Mouse (Mus musculus) brain, adult 2 months (tissue): ENCODE data around the gene Plpp4.

ENCODE experiments used
- DNase-seq: peaks from one replicate; pipeline ENCODE4 v3.0.0; 2011; ENCODE audit warnings: low read depth, low spot score

Plpp4 gene

DNA sequence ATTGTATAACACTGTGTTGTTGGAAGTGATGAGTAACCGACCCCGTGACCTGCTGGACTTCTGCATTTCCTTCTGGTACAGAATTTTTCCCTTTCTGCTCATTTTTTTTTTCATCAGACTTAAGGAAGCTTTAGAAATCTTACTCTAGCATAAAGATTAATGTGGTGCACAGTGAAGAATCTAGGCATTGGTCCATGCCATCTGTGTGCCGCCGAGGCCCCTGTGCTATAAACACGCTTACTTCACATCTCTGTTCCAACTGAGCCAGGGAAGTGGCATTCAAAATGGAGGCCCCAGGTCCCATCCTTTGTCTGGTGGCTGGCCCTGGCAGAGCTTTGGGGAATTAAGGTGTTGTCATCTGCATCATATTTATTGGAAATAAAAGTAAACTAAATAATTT is 44.8 kb downstream of the Plpp4 start:
- DNase-seq, result peak; percentile 40

DNA sequence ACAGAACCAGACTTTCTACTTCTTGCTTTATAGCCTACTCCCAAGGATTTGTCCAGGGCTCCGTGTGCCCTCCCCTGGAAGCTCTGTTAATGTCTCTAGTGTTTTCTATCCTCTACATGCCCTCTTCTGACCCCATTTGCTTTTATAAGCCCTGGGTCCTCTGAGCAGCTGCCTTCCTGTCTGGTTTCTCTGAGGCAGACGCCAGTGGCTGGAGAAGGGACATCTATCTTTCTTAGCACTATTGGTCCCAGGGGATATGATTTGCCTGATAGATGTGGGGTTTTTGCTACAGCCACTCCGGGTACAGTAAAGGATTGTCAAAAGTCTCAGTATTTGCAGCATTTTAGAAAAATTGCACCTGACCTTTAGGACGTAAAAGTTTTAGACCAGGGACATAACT is 46.5 kb downstream of the Plpp4 start:
- DNase-seq, result no peak

DNA sequence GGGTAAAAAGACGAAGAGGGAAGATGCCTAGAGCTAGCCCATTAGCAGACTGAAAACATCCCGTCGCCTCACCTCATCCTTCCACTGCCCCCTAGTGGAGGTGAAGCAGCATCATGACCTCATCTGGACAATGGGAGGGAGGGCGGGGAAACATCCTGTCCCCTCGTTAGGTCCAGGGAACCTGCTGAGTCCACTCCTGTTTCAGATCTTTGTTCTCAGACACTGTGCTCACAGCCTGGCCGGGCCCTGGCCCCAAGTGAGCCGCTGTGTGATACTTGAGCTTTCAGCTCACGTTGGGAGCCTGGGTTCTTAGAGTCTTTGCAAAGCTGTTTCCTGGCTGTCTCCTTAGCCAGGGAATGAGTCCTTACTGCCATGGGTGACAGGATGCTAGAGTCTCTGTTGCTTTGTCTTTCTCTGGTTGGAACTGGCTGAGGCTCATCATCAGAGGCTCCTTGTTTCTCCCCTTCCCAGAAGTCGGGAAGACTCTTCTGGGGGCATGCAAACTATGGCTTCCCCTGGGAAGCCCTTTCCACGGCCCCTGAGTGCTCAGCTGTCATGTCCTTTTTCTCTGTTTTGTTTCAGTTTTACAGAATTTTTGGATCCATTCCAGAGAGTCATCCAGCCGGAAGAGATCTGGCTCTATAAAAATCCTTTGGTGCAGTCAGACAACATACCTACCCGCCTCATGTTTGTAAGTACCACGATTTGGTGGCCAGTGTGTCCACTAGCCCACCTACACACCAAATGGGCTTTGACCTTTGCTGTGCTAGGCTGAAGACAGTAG is 50.4 kb downstream of the Plpp4 start:
- peak; percentile 38 for DNase-seq

DNA sequence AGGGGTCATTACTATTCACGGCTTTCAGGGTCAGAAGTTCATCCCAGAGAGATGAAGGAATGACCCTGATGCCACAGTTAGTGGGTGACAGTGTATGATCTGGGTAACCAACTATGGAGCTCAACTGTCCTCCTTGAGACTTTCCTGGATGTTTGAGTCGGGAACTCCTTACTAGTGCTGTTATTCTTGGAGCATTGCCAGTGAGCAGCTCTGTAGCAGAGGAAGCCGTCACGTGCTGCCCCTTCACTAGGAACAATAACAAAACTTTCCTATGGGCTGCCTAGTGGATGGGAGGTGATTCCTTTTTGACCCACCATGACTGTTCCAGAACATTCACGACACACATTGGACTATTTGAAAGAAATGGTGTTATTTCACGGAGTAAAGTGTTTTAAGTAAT is 51.8 kb downstream of the Plpp4 start:
- DNase-seq, result no peak

DNA sequence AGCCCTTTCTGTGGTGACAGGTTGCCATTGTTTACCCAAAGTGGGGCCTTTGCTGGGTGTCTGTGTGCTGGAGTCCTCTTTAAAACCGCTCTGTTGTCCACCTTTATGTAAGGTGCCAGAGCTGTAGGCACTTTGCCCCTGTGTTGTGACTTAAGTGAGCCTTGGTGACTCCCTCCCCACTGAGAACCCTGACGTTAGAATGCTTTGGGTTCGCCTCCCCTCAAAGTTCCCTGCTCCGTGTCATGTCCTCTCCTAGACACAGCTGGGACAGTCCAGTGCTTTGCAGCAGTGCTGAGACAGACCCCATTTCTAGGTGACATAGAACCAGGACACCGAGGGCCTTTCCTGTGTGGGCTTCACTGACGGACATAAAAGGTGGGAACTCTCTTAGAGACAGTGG is 55.7 kb downstream of the Plpp4 start:
- no peak for DNase-seq

DNA sequence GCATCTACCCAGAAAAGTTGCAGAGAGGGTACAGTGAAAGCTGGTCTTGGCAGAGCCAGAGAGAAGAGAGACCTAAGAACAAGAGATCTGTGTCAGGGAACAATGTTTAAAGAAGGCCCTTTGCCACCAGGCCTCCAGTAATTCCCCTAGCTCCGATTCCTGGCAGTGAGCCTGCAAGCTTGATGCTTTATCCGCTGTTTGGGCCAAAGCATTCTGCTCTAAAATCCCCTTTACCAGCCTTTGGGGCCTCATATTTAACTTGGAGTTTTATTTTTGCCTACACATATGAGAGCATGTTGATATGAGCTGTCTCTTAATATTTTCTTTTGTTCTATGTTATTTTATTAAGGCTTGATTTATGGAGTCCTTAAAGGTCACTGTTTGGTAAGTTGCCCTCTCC is 57.1 kb downstream of the Plpp4 start:
- DNase-seq, result peak; percentile 12

DNA sequence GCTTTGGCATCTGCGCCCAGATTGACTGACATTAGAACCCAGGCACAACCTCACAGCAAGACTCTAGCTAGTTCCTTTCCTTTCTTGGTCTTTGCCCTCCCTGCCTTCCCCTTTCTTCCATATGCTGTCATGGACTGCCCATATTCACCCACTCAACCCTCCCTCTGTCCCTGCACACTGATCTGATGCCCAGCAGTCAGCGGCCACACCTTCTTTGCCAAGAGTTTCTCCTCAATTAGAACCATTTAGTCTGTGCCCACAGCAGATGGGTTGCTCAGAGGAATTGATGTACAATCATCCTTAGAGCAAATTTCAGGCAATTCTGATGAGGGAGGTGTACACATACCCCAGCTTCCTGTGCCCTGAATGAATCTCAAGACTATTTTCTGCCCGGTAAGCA is 83.3 kb downstream of the Plpp4 start:
- no peak for DNase-seq

DNA sequence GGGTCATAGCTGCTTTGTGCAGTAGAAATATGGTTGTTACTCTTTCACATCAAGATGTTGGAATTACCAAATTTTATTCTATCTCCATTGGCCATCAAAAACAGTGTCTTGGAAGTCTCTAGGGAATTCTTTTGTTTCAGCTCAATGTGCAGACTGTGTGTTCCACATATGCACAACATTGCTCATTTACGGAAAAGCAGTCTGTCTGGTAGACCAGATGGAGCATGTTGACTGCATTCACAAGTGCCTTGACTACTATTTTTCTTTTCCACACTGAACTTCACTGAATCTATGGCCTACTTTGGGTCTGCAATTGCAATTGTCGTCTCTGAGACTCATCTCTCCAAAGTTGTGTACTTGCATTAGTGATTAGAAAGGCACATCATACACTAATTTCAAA is 98.7 kb downstream of the Plpp4 start:
- peak; percentile 43 for DNase-seq

DNA sequence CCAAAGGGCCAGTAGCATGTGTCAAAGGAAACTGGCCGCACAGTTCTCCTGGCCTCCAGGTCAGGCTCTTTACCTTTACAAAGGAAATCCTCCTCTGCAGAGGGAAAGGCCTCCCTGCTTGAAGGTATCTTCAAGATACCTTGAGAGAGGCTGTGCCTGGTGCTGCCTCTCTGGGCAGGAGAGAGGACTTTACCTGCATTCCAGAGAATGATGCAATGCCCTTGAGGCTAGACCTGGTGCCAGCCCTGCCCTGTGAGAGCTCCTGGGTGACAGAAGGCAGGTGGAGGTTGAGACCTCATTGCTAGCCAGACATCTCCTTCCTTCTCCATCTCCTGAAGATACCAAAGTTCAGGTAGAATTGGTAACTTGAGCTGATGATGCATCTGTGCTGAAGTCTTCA is 118.5 kb downstream of the Plpp4 start:
- DNase-seq, result no peak

DNA sequence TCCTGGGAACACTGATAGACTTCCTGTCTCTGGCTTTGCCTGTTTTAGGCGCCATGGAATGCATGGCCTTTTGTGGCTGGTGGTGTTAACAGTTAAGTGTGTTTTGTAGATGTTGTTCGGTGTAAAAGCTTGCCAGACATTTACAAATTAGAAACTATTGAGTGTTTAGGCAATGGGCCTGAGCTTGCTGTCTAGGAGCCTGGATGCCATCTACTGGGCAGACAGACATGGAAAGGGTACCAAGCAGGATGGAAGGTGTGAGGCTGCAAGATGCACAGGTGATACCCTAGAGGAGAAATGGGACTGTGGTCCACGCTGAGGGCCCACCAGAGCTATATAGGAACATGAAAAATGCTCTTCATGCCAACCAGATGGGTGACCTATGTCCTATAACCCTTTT is 128.3 kb downstream of the Plpp4 start:
- DNase-seq, result no peak

DNA sequence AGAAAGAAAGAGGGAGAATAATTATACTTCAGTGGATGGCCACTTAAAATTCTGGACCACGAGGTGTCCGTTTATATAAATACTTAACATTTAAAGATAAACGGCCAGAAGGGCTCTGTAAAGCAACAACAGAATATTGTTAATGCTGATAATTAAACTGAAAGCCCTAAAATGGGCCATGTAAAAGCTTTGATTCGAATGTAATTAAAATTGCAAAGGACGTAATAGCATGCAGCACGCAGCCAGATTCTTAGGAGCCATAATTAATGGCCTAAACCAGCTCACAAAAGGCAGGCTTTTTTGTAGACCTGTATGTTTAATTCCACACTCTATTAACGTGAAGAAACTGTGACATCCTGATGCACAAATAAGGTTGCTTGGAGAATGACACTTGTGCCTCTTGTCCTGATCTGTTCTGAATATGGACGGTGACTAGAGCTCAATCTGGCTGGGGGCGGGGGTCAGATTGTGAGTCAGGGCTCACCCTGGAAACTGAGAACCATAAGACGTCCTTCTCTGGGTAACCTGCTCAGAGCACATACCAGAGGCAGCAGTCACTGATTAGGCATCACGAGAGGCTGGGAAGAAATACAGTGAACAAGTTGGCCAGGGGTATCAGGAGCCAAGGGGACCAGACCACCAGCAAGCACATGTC is 136.1 kb downstream of the Plpp4 start:
- DNase-seq, result no peak

DNA sequence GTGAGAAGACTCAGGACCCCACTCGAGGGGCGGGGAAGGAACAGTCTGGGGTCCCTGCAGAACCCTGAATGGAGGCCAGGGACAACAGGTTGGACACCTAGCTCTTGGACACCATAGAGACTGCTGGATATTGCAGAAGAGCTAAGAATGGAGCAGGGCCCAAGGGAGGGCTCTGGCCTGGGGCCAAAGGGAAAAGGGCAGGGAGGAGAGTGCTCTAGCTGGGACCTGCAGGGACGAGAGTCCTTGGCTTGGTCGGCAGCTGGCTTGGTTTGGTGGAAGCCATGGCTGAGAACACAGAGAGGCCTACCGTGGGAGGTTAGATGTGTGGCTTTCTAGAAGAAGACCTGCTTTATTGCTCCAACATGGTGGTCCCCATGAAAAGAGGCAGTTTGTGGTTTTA is 139.7 kb downstream of the Plpp4 start:
- DNase-seq, result no peak

DNA sequence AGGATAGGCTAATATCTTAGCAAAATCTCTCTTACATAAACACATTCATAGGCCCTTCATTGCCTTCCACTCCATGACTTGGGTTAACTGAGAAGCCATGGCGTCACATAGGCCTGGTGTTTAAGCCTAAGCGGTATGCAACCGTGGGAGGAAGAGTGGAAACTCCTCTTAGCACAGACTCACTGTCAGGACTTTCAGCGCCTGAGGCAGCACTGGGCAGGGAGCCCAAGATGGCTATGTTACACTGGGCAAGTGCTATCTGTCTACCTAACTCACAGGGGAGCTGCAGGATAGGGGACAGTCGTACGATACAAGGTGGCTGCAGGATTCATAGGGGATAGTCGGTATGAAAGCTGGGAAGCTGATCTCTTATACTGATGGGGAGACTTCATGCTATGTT is 142.2 kb downstream of the Plpp4 start:
- DNase-seq, result peak; percentile 50

DNA sequence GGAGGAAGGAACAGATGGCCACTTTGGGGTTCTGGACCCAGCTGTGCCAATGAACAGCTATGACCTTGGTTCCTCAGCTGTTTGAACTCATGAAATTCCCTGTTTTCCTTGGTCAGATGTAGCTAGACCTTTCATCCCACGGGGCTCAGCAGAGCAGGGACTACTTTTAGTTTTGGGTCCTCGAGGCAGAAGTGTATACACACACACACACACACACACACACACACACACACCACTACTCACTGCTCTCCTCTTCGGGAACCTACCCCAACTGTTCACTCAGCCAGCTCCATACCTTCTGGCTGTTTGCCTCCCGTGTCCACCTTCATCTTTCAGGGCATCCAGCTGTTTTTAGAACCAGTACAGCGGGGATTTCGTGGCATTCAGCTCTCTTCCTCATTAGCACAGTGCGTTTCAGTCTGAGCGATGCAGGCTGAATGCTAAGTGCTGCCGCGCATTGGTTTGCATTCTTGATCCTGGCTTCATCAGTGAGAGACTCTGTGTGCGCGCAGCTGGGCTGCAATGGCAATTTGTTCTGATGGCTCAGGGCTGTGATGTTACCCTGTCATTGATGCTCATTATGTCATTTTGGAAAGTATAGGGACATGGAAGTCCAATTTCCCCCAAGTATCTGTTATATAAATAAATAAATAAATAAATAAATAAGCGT is 146.0 kb downstream of the Plpp4 start:
- peak; percentile 70 for DNase-seq

DNA sequence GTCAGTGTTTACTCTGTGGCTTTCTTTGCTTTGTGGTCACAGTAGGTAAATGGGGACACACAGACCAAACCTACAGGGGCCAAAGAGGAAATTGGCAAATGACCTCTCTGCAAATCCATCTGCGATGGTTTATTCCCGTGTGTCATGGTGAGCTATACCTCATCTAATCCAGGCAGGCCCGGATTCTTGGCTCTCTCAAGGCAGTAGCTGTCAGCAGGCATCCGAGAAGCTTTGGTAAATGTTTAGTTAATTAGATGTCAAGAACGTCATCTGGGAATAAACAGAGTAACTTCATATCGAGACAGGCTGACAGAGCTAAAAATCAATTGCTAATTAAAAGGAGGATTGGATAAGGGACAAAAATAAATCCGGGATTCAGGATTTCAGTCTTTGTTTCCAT is 149.2 kb downstream of the Plpp4 start:
- no peak for DNase-seq

DNA sequence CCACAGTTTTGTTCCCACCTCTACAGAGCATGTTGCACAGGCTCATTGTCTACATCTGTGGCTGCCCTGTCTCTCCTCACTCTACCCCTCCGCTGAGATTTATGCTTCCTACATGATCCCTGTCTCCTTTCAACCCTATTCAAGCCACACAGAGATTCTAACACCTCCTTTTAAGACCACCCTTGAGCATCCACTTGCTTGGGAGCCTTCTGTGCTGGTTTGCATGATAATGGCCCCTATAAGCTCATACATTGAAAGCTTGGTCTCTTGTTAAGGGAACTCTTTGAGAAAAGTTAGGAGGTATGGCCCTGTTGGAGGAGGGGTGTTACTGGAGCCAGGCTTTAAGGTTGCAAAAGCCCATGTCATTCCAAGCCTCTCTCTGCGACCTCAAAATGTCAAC is 155.9 kb downstream of the Plpp4 start:
- no peak for DNase-seq

DNA sequence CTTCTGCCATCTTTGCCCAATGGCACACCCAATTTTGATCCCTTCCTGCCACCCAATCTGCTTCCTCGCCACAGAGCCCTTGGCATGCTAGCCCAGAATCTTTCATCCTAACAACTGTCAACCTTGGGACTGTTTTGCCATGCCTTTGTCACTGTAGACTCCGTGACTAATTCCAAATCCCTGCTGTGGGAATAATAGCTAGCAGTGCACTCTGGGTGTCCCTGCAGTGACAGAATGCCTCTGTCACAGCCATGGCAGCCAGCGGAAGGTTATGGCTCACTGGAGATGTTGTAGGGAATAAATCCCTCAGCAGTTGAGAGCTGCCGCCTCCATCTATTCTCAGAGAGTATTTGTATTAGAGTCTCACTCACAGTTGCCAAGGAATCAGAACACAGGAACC is 158.3 kb downstream of the Plpp4 start:
- DNase-seq, result no peak

DNA sequence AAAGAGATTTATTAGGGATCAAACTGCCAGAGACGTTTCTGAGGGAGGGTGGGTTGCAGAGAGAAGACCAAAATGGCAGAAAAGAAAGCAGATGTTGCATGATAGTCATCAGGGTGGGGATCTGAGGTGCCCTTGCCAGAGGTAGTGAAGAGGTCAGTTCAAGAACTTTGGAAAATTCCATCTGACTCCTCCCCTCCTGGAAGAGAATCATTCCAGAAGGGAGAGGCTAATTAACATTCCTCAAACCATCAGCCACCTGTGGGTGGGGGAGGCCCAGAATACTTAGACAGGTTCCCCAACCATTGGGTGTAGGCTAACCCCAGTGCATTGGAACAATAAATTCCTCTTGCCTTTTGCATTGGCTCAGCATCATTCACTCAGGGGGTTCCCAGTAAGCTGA is 164.3 kb downstream of the Plpp4 start:
- no peak for DNase-seq

DNA sequence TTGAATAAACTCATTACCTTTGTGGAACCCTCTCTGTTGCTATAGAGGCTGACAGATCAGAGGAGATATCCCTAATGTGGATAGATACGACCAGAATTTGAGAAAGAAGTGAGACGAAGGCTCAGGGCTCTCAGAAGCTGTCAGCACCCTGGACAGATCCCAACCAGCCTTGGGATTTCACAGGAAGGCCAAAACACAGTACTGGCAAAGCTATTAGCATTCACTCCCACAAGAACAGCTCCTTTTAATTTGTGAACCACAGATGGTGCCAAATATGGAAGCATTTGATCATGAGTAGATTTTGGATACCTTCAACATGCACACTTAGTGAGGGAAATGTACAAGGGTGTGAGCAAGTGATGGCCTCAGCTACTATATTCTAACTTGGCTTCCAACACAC is 168.7 kb downstream of the Plpp4 start:
- DNase-seq, result no peak

DNA sequence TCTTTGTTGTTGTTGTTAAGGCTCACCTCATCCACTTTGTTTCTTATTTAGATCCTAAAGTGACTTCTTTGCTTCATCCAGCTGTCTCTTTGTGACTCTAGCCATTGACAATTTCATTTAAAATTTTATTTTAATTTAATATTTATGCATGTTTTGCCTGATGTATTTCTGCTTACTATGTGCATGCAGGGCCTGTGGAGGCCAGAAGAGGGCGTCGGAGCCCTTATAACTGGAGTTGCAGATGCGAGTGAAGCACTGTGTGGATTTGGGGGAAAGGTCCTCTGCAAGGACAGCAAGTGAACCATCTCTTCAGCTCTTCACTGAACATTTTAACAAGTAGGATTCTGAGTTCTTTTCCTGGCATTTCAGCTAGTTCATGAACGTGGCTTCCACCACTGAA is 172.0 kb downstream of the Plpp4 start:
- no peak for DNase-seq

DNA sequence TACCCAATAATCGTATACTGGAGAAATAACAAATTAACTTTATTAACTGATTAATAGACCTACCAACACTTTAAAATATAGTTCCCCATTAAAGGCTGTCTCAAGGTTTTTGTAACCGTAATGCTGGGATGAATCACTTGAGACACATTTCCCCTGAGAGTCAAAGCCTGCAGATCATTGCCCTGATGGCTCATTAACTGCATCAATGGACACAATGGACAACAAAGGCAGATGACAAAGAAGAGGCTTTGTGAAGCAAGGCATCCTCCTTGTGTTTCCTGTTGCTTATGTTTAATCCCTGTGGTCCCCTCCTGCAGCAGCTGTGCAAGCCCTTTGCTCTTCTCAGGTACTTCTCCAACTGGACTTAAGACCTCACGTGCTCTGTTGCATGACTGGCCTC is 173.1 kb downstream of the Plpp4 start:
- no peak for DNase-seq
